Mouse (Mus musculus) heart, postnatal 0 days (tissue): Measurements from ENCODE around the gene Gprin1. TPM values are rescaled to one million over a fixed set of nuclear protein-coding genes. Genes with fewer than 3 reads are reported as not detected.

ENCODE experiments used
- ATAC-seq: fragments of 200-750 bp; cut with Nextera tagmentation; 2 replicates; pipeline ENCODE4 v1.8.0; 2017; ENCODE audit warnings: low read depth, moderate number of reproducible peaks, moderate library complexity; ENCODE audit not compliant: insufficient read depth
- DNase-seq: peaks from one replicate; pipeline ENCODE4 v3.0.0-alpha.2; 2016; ENCODE audit warnings: low spot score
- H3K27ac ChIP-seq: fragments of 300-500 bp; sonication (generic); 2 replicates; pipeline ENCODE4 v1.5.1; 2014; ENCODE audit warnings: low read depth, mild to moderate bottlenecking
- H3K27me3 ChIP-seq: fragments of 300-500 bp; sonication (generic); 2 replicates; pipeline ENCODE4 v1.6.1; 2014; ENCODE audit warnings: low read length, mixed read lengths; ENCODE audit not compliant: control insufficient read depth, insufficient read depth
- H3K36me3 ChIP-seq: fragments of 300-500 bp; sonication (generic); replicated peaks from 2 replicates; pipeline ENCODE4 v1.6.1; 2014; ENCODE audit warnings: low read length, mixed read lengths; ENCODE audit not compliant: control insufficient read depth, insufficient read depth
- H3K4me1 ChIP-seq: fragments of 300-500 bp; sonication (generic); 2 replicates; pipeline ENCODE4 v1.6.1; 2014; ENCODE audit warnings: antibody characterized with exemption; ENCODE audit not compliant: control insufficient read depth, insufficient read depth
- H3K4me2 ChIP-seq: fragments of 300-500 bp; sonication (generic); 2 replicates; pipeline ENCODE4 v1.6.1; 2014; ENCODE audit warnings: low read depth, mild to moderate bottlenecking, low read length, moderate library complexity
- H3K4me3 ChIP-seq: fragments of 300-500 bp; sonication (generic); 2 replicates; pipeline ENCODE4 v1.5.1; 2014; ENCODE audit warnings: low read depth, low read length
- H3K9ac ChIP-seq: fragments of 300-500 bp; sonication (generic); replicated peaks from 2 replicates; pipeline ENCODE4 v1.6.1; 2014; ENCODE audit warnings: low read depth, low read length, mixed read lengths
- H3K9me3 ChIP-seq: fragments of 300-500 bp; sonication (generic); replicated peaks from 2 replicates; pipeline ENCODE4 v1.6.1; 2016; ENCODE audit warnings: low read length; ENCODE audit not compliant: control insufficient read depth
- CTCF ChIP-seq: IDR thresholded peaks from 2 replicates; pipeline ENCODE4 v1.5.1; 2016; ENCODE audit warnings: antibody characterized with exemption, control low read depth, low read depth
- EP300 ChIP-seq: IDR thresholded peaks from 2 replicates; pipeline ENCODE4 v1.6.1; 2016; ENCODE audit warnings: antibody characterized with exemption, low read depth
- WGBS: fragments of 180-500 bp; shearing (Covaris S2); extraction: QIAGEN DNeasy Blood & Tissue Kit; methylation state at CpG from one replicate; pipeline ENCODE4 v1.1.7; 2014; 5-methylcytosine and 5-hydroxymethylcytosine counted together
- polyA plus RNA-seq: library from polyadenylated mRNA; unstranded; fragments of >200 nt; fragmentation: Nextera tagmentation; extraction: Ambion mirVana; gene quantifications from 2 replicates; pipeline ENCODE4 v1.2.1, GENCODE M21; 2015
- total RNA-seq: library from RNA; depleted of rRNA; stranded (reverse); fragments of >200 nt; gene quantifications from 2 replicates; pipeline ENCODE4 v1.2.3, GENCODE M21; 2014; ENCODE audit warnings: low replicate concordance

The Gprin1 gene
- total and polyA plus RNA-seq, 2 experiments from 2014 or later = 0.03 TPM; not detected in 1

DNA sequence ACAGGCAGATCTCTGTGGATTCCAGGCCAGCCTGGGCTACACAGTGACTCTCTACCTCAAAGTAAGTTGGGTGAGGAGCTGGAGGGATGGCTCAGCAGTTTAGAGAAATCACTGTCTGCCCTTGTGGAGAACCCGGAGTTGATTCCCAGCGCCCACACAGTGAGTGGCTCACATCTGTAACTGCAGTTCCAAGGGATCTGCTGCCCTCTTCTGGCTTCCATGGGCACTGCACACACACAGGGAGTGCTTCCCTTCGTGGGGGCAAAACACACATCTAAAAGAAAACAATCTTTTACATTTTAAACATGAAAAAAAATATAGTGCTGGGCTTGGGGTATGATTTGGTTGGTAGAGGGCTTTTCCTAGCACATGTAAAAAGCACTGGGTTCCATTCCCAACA is 26.5 kb downstream of the Gprin1 start:
- no peaks in the 10 kb centered on the region for H3K36me3 ChIP-seq
- H3K4me3 ChIP-seq = no peak overlapping the region
- no peaks in the 10 kb centered on the region for H3K4me1 ChIP-seq
- 89% methylated on average over 3 of the region's 3 CpGs for WGBS
- ATAC-seq = no peak
- no peak for DNase-seq
- TF ChIP-seq CTCF (no peak), EP300 (no peak)
- H3K27ac ChIP-seq = no peak overlapping the region
- no peak overlapping the region for H3K9ac ChIP-seq
- H3K9me3 ChIP-seq = no peaks in the 10 kb centered on the region
- H3K4me2 ChIP-seq = no peak overlapping the region
- H3K27me3 ChIP-seq = 0 out of 2 replicates have a peak, but pooled peaks cover 3% of the 10 kb centered on the region

GRCm38 (mm10) chr13:54716916-54717315 is 32.8 kb downstream of the Gprin1 start:
- no peak for TF ChIP-seq EP300
- peak; percentile 52 for TF ChIP-seq CTCF
- no peaks in the 10 kb centered on the region for H3K9me3 ChIP-seq
- WGBS = 0% methylated on average over 5 of the region's 5 CpGs
- no peaks in the 10 kb centered on the region for H3K36me3 ChIP-seq
- no peak overlapping the region for H3K9ac ChIP-seq
- no peaks in the 10 kb centered on the region for H3K27me3 ChIP-seq
- peak; percentile 27 for DNase-seq
- H3K27ac ChIP-seq = no peak overlapping the region
- no peaks in the 10 kb centered on the region for H3K4me1 ChIP-seq
- ATAC-seq = no peak
- H3K4me2 ChIP-seq = no peak overlapping the region
- H3K4me3 ChIP-seq = no peak overlapping the region

GRCm38 (mm10) chr13:54714996-54715395 is 34.7 kb downstream of the Gprin1 start:
- Histone ChIP-seq H3K4me3 (no peak overlapping the region), H3K4me1 (no peaks in the 10 kb centered on the region), H3K4me2 (no peak overlapping the region), H3K9ac (no peak overlapping the region), H3K36me3 (no peaks in the 10 kb centered on the region), H3K27me3 (no peaks in the 10 kb centered on the region), H3K9me3 (no peaks in the 10 kb centered on the region), H3K27ac (no peak overlapping the region)
- WGBS = 59% methylated on average over 10 of the region's 10 CpGs
- DNase-seq (no peak), ATAC-seq (no peak)
- TF ChIP-seq EP300 (no peak), CTCF (no peak)

DNA sequence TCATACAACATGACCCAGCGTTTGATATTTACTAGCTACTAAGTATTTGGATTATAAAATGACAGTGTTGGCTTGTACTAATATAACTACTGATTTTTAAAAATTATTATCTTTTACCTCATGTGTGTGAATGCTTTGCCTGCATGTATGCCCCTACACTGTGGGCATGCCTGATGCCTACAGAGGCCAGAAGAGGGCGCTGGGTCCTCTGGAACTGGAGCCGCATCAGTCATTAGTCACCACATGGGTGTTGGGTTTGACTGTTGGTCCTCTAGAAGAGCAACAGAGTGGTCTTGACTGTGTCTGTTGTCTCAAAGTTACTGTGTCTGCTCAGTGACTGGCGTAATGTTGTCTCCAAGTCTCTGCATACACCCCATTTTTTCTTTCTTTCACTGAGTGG is 35.3 kb downstream of the Gprin1 start:
- no peak overlapping the region for H3K9ac ChIP-seq
- H3K27ac ChIP-seq = no peak overlapping the region
- no peak overlapping the region for H3K4me3 ChIP-seq
- DNase-seq (no peak), ATAC-seq (no peak)
- TF ChIP-seq EP300 = no peak
- no peak for TF ChIP-seq CTCF
- H3K36me3 ChIP-seq = no peaks in the 10 kb centered on the region
- H3K27me3 ChIP-seq = no peaks in the 10 kb centered on the region
- WGBS = 42% methylated on average over 4 of the region's 4 CpGs
- no peaks in the 10 kb centered on the region for H3K4me1 ChIP-seq
- no peaks in the 10 kb centered on the region for H3K9me3 ChIP-seq
- H3K4me2 ChIP-seq = no peak overlapping the region

- Histone ChIP-seq H3K4me1 (no peaks in the 10 kb centered on the region), H3K4me2 (no peak overlapping the region), H3K36me3 (no peaks in the 10 kb centered on the region), H3K9me3 (no peaks in the 10 kb centered on the region), H3K27me3 (no peaks in the 10 kb centered on the region), H3K27ac (no peak overlapping the region), H3K9ac (no peak overlapping the region), H3K4me3 (no peak overlapping the region)
- ATAC-seq (no peak), DNase-seq (no peak)
- TF ChIP-seq CTCF (no peak), EP300 (no peak)
- WGBS = 65% methylated on average over 3 of the region's 3 CpGs
These were observed 38.8 kb downstream of the Gprin1 start for GRCm38 (mm10) chr13:54710866-54711265.

GRCm38 (mm10) chr13:54704890-54705289 is 44.8 kb downstream of the Gprin1 start:
- no peaks in the 10 kb centered on the region for H3K36me3 ChIP-seq
- TF ChIP-seq CTCF (no peak), EP300 (no peak)
- H3K9me3 ChIP-seq = no peaks in the 10 kb centered on the region
- ATAC-seq (no peak), DNase-seq (no peak)
- H3K9ac ChIP-seq = no peak overlapping the region
- 0 out of 2 replicates have a peak, but pooled peaks cover 2% of the 10 kb centered on the region for H3K27me3 ChIP-seq
- no peak overlapping the region for H3K4me2 ChIP-seq
- no peak overlapping the region for H3K27ac ChIP-seq
- WGBS = 45% methylated on average over 6 of the region's 6 CpGs
- no peak overlapping the region for H3K4me3 ChIP-seq
- H3K4me1 ChIP-seq = no peaks in the 10 kb centered on the region
